Mouse (Mus musculus): ENCODE results near the gene Olfr394.
"Not testable (repeated sequence)": the region's sequence is repeated elsewhere in the genome, so short reads cannot be mapped to it uniquely, and the experiment has no call there.

- TF ChIP-seq CTCF (conservative IDR thresholded peaks at IDR 0.05; ENCODE audit: low read length); POU5F1 (IDR thresholded peaks at IDR 0.05; ENCODE audit: borderline replicate concordance, low read length): not testable (repeated sequence)
Measured at GRCm38 (mm10) chr11:73909199-73909598, 18.6 kb upstream of the Olfr394 start, which contains the start of gene Olfr395.

Data from E14TG2a.4 (cell line).